Mouse (Mus musculus) mesoderm, embryonic 11.5 days (tissue): ENCODE measurements around the gene Ccdc28b.
A peak's percentile ranks its signal among the peaks of the same experiment; 100 is the strongest.

Experiments used
- DNase-seq: peaks from one replicate; pipeline ENCODE4 v3.0.0-alpha.2; 2012; ENCODE audit warnings: low read depth, low spot score

Ccdc28b gene

GRCm38 (mm10) chr4:129623681-129624091 lies at the start of gene Ccdc28b:
Gene Ccdc28b, minus strand, starts transcription at chr4:129623947.
- peak; percentile 43 for DNase-seq

GRCm38 (mm10) chr4:129672878-129673449 lies 49.2 kb upstream of the Ccdc28b start:
- no peak for DNase-seq

GRCm38 (mm10) chr4:129672083-129672877 lies 48.5 kb upstream of the Ccdc28b start, which contains the start of gene Kpna6:
Gene Kpna6, minus strand, starts transcription at chr4:129672767.
- peak; percentile 92 for DNase-seq

GRCm38 (mm10) chr4:129671491-129672082 lies 47.8 kb upstream of the Ccdc28b start:
- DNase-seq: peak; percentile 61

GRCm38 (mm10) chr4:129662255-129662813 lies 38.6 kb upstream of the Ccdc28b start:
- DNase-seq: no peak

- DNase-seq: no peak
Measured at GRCm38 (mm10) chr4:129661584-129661983, 37.8 kb upstream of the Ccdc28b start.

- no peak for DNase-seq
Measured at GRCm38 (mm10) chr4:129654770-129655169, 31.0 kb upstream of the Ccdc28b start.

- DNase-seq: no peak
Measured at GRCm38 (mm10) chr4:129650359-129650758, 26.6 kb upstream of the Ccdc28b start.

- DNase-seq: no peak
Measured at GRCm38 (mm10) chr4:129648656-129649055, 24.9 kb upstream of the Ccdc28b start.

- DNase-seq: no peak
Measured at GRCm38 (mm10) chr4:129645204-129645603, 21.5 kb upstream of the Ccdc28b start.

- no peak for DNase-seq
Measured at GRCm38 (mm10) chr4:129641756-129642155, 18.0 kb upstream of the Ccdc28b start.

GRCm38 (mm10) chr4:129640638-129641467 lies 17.1 kb upstream of the Ccdc28b start, which contains the start of gene Txlna:
Gene Txlna, minus strand, starts transcription at chr4:129641065.
- DNase-seq: peak; percentile 98

- no peak for DNase-seq
Measured at GRCm38 (mm10) chr4:129640101-129640637, 16.4 kb upstream of the Ccdc28b start.

GRCm38 (mm10) chr4:129639221-129639620 lies 15.5 kb upstream of the Ccdc28b start:
- DNase-seq: no peak

GRCm38 (mm10) chr4:129633852-129634251 lies 10.1 kb upstream of the Ccdc28b start:
- DNase-seq: no peak

GRCm38 (mm10) chr4:129631867-129632266 lies 8.1 kb upstream of the Ccdc28b start:
- no peak for DNase-seq

GRCm38 (mm10) chr4:129630944-129631343 lies 7.2 kb upstream of the Ccdc28b start:
- no peak for DNase-seq

- no peak for DNase-seq
Measured at GRCm38 (mm10) chr4:129626035-129626434, 2.3 kb upstream of the Ccdc28b start.

GRCm38 (mm10) chr4:129625496-129625895 lies 1.7 kb upstream of the Ccdc28b start:
- DNase-seq: no peak

- no peak for DNase-seq
Measured at GRCm38 (mm10) chr4:129625029-129625370, 1.3 kb upstream of the Ccdc28b start.
